Mouse (Mus musculus): Measurements from ENCODE around the gene Mettl14.
A peak's percentile ranks its signal among the peaks of the same experiment; 100 is the strongest.

Gene Mettl14

GRCm38 (mm10) chr3:123385486-123386156, at the start of gene Mettl14:
Gene Mettl14, minus strand, starts transcription at chr3:123386108.
- peak; percentile 100 for ATAC-seq (ENCODE audit: low TSS enrichment)

GRCm38 (mm10) chr3:123433362-123433761, 47.5 kb upstream of the Mettl14 start:
- no peak for ATAC-seq (ENCODE audit: low TSS enrichment)

DNA sequence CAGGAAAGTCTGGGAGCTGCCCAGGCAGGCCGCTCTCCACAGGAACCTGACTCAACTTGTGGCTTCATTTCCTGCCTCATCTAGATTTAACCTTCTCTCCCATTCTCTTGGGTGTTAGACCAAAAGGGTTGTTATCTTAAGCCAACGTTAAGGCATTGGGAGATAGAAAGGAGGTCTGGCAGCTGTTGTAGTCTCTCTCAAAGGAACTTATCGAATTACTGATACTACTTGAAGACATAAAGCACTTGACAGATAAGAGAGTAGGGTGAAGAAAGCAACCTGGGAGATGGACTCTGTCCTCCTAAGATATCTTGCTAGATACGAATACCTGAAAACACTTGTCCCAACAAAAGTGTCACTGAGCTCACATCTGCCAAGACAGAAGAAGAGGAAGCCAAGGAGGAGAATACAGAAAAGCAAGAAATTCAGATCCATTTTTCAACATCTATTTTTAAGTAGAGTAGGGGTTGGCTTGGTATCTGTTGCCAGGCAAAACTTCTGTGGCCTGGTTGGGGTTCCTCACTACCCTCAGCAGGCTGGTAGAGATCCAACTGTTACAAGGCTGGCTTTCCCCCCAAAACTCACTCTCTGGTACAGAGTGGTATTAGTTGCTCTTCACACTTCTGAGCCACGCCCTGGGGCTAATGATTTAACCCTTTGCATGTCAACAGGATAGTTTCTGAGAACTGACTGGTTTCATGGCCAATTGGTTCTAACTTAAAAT, 46.2 kb upstream of the Mettl14 start:
- ATAC-seq (ENCODE audit: low TSS enrichment): no peak

DNA sequence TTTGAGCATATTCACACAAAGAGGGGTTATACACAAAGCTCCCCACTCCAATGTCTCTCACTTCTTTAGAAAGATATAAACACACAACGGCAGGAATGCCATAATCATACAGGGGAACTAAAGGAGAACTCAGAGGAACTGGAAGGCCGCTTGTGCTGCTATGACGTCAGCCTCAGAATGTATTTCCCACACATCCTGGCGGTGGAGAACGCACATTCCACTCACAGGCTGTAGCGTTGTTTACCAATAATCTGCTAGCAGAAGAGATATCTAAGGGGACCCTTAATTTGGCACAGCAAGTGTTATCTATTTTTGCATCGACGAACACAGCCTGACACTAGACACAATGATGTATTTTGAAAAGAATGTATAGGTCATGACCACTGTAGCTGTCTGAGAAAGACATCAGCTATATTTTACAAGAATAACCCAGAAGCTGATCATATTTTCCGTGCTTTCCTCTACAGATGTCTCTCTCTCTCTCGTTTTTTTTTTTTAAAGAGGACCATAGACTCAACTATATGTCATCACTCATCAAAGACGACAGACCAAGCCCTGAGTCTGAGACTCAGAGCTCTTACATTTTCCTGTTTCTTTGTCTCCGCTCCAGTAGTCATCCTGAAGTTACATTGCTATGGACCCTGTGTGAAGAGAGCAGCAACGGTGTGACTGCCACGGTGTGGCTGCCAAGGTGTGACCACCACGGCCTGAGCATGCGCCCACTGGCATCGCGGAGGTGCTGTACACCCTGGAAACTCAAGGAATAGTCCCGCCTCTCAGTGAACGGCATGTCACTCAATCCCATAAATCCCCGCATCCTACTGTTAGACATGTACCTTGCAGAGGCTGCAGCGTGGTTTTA, 43.9 kb upstream of the Mettl14 start:
- no peak for ATAC-seq (ENCODE audit: low TSS enrichment)

- no peak for ATAC-seq (ENCODE audit: low TSS enrichment)
Observed at GRCm38 (mm10) chr3:123428005-123428404, 42.1 kb upstream of the Mettl14 start.

GRCm38 (mm10) chr3:123425647-123426046, 39.7 kb upstream of the Mettl14 start:
- peak; percentile 99 for ATAC-seq (ENCODE audit: low TSS enrichment)

DNA sequence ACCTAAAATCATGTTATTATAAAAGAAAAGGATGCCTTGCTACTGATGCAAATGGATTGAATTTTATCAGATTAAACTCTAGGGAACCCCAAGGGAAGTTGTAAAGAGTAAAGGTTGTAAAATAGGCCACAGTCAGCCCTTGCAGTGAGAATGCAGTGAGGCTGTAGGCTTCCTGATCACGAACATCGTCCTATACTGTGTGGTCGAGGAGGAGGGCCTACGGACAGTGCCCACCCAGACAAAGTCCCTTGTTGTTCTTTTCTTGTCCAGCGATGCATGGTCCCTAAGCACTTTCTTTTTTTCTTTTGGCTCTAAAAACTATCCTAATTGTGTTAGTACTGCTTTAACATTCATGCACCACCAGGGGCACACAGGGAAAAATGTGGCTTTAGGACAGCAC, 27.3 kb upstream of the Mettl14 start:
- ATAC-seq (ENCODE audit: low TSS enrichment): no peak

- ATAC-seq (ENCODE audit: low TSS enrichment): no peak
Observed at GRCm38 (mm10) chr3:123411821-123412578, 26.1 kb upstream of the Mettl14 start.

DNA sequence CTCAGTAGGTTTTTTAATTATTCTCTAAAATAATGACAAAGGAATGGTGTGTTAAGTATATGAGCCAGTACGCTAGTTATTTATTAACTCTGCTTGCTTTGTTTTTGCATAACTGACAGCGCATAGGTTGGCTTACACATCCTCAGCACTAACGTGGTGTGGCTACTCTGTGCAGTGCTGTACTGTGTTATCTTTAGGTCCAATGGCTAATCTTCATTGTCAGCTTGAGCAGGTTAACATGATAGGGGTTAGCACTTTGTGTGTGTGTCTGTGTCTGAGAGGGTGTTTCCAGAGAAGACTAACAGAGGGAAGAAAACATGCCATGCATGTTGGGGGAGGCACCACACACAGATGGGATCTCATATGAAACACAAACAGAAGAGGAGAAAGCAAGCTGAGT, 19.0 kb upstream of the Mettl14 start:
- ATAC-seq (ENCODE audit: low TSS enrichment): no peak

GRCm38 (mm10) chr3:123397562-123398481, 11.9 kb upstream of the Mettl14 start:
- no peak for ATAC-seq (ENCODE audit: low TSS enrichment)

DNA sequence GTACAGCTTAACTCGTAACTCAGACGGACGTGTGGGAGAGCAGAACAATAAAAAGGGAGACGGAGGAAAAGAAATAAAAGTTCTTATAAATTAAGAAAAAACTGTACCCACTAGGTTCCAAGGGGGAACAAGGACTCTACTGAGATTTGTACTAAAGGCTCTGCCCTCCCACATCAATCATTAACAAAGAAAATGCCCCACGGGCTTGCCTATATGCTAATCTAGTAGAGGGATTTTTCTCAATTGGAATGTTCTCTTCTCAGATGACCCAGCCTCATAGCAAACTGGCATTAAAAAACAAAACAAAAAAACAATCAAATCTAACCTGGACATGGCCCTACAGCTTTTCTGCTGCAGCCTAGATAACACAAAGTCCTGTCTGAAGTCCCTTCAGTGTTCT, 9.7 kb upstream of the Mettl14 start:
- ATAC-seq (ENCODE audit: low TSS enrichment): no peak

- ATAC-seq (ENCODE audit: low TSS enrichment): peak; percentile 65; the same call in 1 of the 2 replicates
Observed at GRCm38 (mm10) chr3:123391180-123391579, 5.3 kb upstream of the Mettl14 start.

- peak; percentile 69 for ATAC-seq (ENCODE audit: low TSS enrichment)
Observed at GRCm38 (mm10) chr3:123386157-123386780, 361 bp upstream of the Mettl14 start.

DNA sequence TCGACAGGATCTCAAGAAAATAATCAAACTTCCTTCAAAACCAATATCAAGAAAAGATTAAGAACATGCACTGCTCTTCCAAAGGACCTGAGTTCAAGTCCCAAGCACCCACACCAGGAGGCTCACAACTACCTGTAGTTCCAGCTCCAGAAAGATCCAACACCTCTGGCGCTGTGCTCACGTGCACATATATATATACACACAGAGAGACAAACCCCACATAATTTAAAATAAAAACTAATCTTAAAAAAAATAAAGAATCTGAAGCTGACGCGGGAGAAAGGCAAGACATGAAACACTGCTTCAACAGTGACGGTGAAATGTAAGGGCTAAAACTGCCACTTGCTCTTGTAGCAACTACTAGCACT, 806 bp downstream of the Mettl14 start:
- no peak for ATAC-seq (ENCODE audit: low TSS enrichment)

DNA sequence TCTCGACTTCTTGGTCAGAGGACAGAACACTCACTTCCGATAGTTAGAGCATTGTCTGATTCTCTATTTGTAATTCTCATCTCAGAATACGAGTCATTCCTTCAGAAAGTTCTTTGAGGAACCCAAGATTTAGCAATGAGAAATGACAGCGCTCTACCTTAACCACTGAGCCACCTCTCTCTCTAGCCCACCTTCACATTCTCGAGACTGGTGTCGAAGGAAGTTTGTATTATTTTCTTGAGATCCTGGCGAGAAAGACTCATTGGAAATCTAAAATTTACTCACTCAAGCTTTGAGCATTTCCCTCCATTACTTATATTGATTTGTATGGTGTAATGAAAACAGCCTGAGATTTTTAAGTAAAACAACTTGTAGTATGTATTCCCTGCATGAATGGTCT, 1.5 kb downstream of the Mettl14 start:
- no peak for ATAC-seq (ENCODE audit: low TSS enrichment)

GRCm38 (mm10) chr3:123376562-123376961, 9.3 kb downstream of the Mettl14 start:
- no peak for ATAC-seq (ENCODE audit: low TSS enrichment)

DNA sequence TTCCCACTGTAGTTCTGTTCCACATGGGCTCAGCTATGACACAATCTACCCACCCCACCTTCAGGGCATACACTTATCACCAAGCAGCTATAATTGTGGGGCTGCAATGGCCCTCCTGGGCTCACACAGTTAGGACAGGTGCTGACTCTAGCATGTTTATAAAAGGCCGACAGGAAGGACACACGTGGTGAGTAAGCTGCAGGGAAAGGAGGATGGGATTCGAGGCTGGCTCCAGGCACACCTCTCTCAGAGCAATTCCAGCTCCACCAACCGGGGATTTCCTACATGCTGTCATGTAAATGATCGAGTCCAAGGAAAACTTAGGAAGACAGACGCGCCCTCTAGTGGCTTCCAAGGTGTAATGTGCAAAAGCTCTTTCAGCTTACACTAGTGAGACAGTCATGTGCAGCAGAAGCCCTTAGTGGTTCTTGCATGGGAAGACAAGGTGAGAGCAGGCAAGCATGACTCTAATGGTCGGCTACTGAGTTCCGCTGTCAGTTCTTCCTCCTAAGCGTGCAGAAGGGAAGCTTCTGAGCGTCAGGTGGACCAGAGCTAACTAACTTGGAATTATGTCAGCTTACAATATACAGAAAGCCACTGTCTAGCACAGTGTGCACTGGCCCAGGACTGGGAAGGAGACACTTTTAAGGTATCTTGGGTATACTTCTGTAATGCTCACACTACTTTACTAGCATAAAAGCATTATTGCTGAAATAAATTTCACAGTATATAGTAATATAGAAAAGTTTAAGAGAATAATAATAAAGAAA, 14.0 kb downstream of the Mettl14 start:
- peak; percentile 98 for ATAC-seq (ENCODE audit: low TSS enrichment)

- ATAC-seq (ENCODE audit: low TSS enrichment): no peak
Observed at GRCm38 (mm10) chr3:123370927-123371326, 15.0 kb downstream of the Mettl14 start.

DNA sequence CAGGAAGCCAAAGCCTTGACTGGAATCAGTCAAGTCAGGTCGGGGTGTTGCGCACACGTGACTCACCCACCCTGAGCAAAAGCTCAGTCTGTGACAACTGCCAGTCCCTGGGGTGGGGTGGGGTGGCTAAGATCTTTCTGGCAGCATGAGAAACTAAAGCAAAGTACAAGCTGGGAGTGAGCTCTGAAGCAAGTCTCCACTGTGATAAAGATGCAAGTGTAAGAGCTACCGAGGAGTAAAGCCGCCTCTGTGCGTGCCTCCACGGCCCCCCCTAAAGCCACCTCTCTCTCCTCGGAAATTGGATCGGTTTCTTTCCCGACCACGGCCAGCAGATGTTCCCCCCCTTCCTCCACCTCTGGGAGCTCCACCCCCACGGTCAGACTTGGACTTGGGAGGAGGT, 16.7 kb downstream of the Mettl14 start:
- no peak for ATAC-seq (ENCODE audit: low TSS enrichment)

Data from frontal cortex, adult (tissue).